Mouse (Mus musculus) ovary, postnatal 14 days (tissue): ENCODE data around the gene Gm17087.

ENCODE experiments used
- DNase-seq: peaks from one replicate; pipeline ENCODE4 v3.0.0; 2022; ENCODE audit warnings: low spot score

The Gm17087 gene

GRCm38 (mm10) chr17:8566850-8567249 is at the start of gene Gm17087:
Gene Gm17087 (minus strand): TSS chr17:8566950.
- no peak for DNase-seq

- peak; percentile 72 for DNase-seq
These were observed 47.3 kb upstream of the Gm17087 start for GRCm38 (mm10) chr17:8613882-8614551.

- no peak for DNase-seq
These were observed 45.2 kb upstream of the Gm17087 start for GRCm38 (mm10) chr17:8611916-8612315.

GRCm38 (mm10) chr17:8606695-8607094 is 39.9 kb upstream of the Gm17087 start:
- no peak for DNase-seq

- DNase-seq = no peak
These were observed 39.2 kb upstream of the Gm17087 start for GRCm38 (mm10) chr17:8605921-8606320.

GRCm38 (mm10) chr17:8602976-8603375 is 36.2 kb upstream of the Gm17087 start:
- DNase-seq = no peak

- DNase-seq = peak; percentile 36
These were observed 31.0 kb upstream of the Gm17087 start for GRCm38 (mm10) chr17:8597790-8598189.

GRCm38 (mm10) chr17:8592427-8593277 is 25.9 kb upstream of the Gm17087 start:
- peak; percentile 73 for DNase-seq

GRCm38 (mm10) chr17:8581579-8581978 is 14.8 kb upstream of the Gm17087 start:
- DNase-seq = no peak

- DNase-seq = peak; percentile 3
These were observed 13.6 kb upstream of the Gm17087 start for GRCm38 (mm10) chr17:8580360-8580759.

- DNase-seq = no peak
These were observed 7.0 kb upstream of the Gm17087 start for GRCm38 (mm10) chr17:8573542-8574260.

- no peak for DNase-seq
These were observed 3.9 kb downstream of the Gm17087 start for GRCm38 (mm10) chr17:8562886-8563280.

GRCm38 (mm10) chr17:8562101-8562885 is 4.5 kb downstream of the Gm17087 start:
- no peak for DNase-seq

GRCm38 (mm10) chr17:8557926-8558325 is 8.8 kb downstream of the Gm17087 start:
- no peak for DNase-seq

GRCm38 (mm10) chr17:8556223-8556622 is 10.5 kb downstream of the Gm17087 start:
- no peak for DNase-seq

GRCm38 (mm10) chr17:8555785-8556184 is 11.0 kb downstream of the Gm17087 start:
- DNase-seq = no peak

GRCm38 (mm10) chr17:8554219-8554618 is 12.5 kb downstream of the Gm17087 start:
- no peak for DNase-seq

- no peak for DNase-seq
These were observed 13.1 kb downstream of the Gm17087 start for GRCm38 (mm10) chr17:8553601-8554000.

- no peak for DNase-seq
These were observed 14.3 kb downstream of the Gm17087 start for GRCm38 (mm10) chr17:8552346-8553035.

GRCm38 (mm10) chr17:8551641-8552040 is 15.1 kb downstream of the Gm17087 start:
- no peak for DNase-seq

GRCm38 (mm10) chr17:8548733-8549132 is 18.0 kb downstream of the Gm17087 start:
- no peak for DNase-seq
